Mouse (Mus musculus): ENCODE measurements at regions not wholly inside any gene's neighbourhood (a gene's known extent, or its start where the extent isn't known, plus 50 kb on each side); places are given as distances from the start of the nearest gene placed in this dataset.
"Not testable (repeated sequence)": the region's sequence is repeated elsewhere in the genome, so short reads cannot be mapped to it uniquely, and the experiment has no call there.

DNA sequence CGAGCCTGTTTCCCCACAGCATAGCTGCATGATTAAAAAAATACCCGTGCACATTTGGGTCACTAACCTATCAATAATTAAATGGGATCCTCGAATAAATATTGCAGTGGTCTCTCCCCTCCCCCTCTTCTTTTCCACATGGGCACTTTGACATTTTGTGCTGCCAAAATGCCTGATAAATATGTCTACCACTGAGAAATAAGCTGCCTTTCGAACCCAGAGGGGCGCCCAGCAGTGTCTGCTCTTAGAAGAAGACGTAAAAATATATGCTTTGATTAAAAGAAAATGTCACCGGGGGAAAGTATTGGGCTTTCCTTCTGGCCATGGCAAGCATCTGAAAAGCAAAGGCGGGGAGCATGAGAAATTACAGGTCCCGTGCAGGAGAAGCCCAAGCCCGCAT lies 152.6 kb upstream of the Frmd4a start:
- no peak for DNase-seq (ENCODE audit: low read depth)

DNA sequence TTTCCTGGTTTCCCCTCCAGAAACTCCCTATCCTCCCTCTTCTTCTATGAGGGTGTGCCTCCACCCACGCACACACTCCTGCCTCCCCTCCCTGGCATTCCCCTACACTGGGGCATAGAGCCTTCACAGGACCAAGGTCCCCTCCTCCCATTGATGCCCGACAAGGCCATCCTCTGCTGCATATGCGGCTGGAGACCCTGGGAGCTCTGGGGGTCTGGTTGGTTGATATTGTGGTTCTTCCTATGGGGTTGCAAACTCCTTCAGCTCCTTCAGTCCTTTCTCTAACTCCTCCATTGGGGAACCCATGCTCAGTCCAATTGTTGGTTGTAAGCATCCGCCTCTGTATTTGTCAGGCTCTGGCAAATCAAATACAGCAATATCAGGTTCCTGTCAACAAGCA lies 150.8 kb upstream of the Frmd4a start:
- DNase-seq (ENCODE audit: low read depth): not testable (repeated sequence)

DNA sequence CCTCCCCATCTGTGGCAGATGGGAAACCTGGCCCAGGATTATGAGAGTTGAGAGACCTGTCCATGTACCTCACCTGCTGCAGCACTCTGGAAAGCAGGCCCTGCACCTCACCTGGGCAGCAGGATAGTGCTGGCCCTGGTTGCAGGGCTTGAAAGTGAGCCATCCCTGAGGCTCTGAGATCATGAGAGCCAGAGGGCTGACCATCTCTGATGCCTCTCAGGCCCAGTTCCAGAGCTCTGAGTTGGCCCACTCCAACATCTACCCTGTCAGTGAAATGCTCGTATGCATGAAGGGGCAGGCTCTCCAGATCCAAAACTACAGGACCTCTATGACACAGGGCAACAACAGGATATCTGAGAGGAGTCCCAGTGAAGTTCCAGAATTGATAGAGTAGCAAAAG lies 147.8 kb upstream of the Frmd4a start:
- DNase-seq (ENCODE audit: low read depth): no peak

DNA sequence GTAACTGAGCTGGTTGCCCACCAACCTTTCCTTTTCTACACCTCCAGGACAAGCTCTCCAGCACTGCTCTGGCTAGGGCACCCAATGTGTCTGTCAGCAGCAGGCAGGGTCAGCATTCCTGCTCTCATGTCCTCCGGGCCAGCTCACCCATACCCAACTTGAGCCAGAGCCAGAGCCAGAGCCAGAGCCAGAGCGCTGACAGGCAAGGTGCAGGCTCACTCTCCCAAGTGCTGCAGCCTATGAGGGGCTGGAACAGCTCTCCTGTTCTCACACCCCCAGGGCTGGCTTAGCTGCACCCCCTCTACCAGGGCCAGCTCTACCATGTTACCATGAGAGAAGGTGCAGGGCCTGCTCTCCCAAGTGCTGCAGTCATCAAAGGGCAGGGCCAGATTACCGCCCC lies 145.8 kb upstream of the Frmd4a start:
- DNase-seq (ENCODE audit: low read depth): no peak

DNA sequence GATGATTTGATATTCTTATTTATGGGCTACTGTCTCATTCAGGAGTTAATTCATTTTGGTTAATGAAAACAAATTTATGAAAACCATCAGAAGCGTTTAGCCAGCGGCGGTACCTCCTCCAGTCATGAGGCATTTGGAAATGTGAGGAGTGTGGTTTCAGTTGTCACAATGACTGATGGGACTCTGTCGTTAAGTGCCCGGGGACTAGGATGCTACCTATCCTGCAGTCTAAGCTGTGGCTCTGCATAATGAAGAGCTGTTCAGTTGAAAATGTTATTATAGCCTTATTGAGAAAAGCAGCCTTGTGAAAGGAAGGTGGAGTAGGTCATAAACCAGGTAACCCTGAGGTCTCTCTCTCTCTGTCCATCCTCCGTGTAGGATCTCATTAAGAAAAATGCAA lies 130.5 kb upstream of the Frmd4a start:
- DNase-seq (ENCODE audit: low read depth): no peak

DNA sequence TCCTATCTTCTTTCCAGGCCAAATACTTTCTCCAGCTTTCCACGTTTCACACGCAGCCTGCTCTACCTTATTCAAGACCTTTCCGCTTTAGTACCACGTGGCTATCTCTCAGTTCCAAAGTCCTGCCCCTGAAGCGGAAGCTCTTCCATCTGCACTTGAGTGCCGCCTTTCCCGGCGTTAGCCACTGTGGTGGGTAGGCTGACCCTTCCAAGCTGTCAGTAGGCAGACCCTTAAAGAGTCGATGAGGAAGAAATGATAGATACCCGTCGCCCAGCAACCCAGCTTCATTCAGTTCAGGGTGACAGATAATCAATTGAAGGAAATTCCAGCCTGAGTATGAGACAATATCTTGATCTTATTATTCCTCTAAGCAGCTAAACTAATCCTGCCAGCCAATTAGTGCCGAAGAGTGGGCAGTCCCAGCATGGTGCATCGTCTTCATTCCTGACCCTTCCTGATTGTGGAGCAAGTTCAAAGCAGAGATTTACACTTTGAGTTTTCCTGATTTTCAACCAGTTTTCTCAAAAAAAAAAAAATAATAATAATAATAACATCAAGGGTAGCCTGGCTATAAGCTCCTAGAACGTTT lies 129.6 kb upstream of the Frmd4a start:
- DNase-seq (ENCODE audit: low read depth): no peak

DNA sequence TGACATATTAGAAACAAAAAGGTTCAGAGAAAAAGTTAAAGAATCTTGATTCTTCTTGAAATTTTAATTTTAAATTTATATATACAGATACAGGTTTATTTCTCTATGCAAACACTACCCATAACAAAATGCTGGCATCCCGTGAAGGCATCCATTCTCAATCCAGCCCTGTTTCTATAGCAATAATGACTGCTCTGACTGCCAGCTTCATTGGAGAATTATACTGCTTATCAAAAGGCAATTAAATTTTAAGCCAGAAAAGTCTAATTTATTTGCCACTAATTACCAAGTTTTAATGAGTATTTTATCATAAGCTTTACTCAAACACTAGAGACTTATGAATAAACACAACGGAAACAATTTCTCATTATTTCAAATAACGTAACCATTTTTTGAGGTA lies 128.1 kb upstream of the Frmd4a start:
- no peak for DNase-seq (ENCODE audit: low read depth)

DNA sequence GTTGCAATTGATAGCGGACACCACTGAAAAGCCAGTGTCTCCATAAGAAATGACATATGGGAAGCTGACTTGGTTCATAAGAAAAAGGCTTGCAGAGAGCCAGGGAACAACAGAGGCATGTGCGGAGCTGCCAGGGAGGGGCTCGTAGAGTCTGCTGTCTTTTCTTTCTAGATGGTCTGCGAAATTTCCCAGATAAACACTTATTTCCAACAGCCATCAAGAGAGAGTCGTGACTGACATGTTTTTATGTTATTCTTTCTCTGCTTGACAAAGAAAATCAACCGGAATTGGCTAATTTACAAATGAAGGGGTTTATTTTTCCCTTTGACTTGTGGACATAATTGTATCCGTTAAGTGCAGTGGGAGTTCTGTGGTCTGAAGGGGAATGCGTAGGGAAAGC lies 127.1 kb upstream of the Frmd4a start:
- DNase-seq (ENCODE audit: low read depth): no peak

DNA sequence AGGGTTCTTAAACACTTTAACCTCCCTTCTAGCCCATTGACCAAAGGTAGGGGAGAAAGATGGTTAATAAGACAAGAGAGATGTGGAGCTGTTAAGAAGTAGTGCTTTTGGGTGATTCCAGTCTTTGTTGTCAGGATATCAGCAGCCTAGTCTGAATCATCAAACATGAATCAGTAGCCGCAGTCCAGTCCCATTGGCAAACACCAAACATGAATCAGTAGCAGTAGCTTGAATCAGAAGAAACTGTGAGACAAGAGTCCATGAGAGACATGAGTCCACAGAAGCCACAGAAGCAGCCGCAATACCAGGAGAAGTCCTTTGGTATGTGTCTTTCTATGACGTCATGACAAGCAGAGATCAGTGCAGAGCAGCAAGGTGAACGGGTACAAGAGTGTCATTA lies 110.5 kb upstream of the Frmd4a start:
- no peak for DNase-seq (ENCODE audit: low read depth)

DNA sequence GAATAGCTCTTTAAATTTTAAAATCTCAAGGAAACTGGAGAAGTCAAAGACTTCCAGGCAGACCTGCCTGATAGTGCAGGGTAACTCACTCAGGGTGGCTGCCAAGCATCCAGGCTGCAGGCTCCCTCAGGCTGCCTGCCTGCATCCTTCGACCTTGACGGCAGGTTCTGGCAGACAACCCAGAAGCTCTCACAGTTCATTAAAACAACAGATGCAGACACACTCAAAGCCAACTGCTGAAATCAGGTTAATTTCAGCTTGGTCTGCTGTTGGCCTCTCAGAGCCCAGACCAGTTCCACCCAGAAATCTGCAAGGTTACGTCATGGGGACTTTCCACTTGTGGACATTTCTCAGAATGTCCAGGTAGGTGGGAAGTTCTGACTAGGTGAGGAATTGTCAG lies 109.3 kb upstream of the Frmd4a start:
- DNase-seq (ENCODE audit: low read depth): no peak

DNA sequence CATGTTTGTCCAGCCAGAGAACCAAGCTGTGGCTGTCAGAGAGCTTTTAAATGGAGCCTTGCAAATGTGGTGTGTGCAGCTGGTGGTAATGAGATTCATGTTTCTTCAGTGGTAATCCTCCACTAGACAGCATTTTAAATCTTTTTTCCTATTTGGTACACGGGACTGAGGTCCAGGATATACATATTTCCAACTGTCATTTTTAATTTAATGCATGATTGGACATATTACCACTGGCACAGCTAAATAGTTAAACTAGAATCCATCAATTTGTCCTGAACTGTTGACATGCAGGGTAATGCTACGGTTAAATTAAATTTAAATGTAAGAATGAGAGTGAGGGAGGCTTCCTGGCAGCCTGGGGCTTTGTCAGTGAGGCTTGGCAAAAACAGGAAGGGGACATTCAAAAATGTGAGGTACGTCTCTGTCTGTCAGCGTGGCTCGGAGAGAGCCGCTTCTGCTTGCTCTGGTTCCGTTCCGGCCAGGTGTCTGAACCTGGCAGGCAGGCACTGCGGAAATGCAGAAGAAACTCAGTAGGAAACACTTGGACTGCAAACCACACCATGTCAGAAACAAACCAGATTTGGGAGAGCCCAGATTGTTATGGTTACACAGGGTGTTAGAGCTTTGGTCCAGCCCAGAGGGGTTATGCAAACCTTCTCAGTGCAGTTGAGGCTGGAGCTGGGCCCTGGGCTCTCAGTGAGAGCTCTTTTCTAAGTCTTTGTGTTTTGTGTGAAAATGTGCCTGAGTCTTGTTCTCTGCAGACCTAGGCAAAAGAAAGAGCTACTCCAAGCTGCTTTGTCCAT lies 107.2 kb upstream of the Frmd4a start:
- no peak for DNase-seq (ENCODE audit: low read depth)

DNA sequence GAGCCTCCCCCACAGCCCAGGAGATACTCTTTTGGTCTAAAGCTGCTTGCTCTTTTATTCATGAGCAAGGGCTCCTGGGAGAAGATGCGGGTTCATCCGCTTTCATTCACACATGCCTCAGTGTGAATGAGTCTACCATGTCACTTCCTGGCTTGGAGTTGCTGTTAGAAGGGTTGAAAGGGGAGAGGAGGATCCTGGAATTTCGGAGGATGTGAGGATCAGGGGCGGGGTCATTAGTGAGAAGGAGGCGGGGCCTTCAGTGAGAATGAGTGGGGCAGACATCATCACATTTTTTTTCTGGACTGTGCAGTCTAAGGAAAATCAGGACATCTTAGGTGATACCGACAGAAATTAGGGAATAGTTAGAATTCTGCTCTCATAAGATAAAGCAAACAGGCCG lies 102.4 kb upstream of the Frmd4a start:
- no peak for DNase-seq (ENCODE audit: low read depth)

DNA sequence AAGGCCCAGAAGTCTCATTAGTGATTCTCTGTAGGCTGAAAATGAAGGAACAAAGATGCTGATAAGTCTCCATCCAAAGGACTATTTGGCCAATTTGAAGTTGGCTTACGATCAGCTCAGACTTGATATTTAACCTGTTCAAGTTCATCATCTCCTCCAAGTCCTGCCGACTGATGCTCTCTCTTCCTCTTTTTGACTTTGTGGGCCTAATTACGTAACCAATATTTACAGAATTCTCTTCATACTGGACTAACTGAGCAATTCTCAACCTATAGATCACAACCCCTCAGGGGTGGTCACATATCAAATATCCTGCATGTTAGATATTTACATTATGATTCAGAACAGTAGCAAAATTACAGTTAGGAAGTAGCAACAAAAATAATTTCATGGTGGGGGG lies 101.2 kb upstream of the Frmd4a start:
- no peak for DNase-seq (ENCODE audit: low read depth)

DNA sequence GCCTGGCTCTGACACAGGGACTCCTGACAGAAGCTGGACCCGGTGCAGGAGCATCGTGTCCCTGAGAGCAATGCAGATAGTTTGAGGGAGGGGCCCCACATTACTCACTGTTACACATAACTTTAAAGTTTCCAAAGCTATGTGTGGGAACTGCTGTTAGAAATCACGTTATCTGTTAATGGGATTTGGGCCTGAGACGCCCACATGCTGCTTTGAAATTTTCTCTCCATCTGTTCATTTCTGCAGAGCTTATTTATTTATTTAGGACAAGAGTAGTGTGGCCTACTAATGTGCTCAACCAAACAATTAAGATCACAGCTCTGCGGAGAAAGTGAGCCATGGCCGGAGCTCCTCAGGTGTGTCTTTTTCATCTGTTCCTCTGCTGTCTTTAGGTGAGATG lies 99.4 kb upstream of the Frmd4a start:
- DNase-seq (ENCODE audit: low read depth): no peak

DNA sequence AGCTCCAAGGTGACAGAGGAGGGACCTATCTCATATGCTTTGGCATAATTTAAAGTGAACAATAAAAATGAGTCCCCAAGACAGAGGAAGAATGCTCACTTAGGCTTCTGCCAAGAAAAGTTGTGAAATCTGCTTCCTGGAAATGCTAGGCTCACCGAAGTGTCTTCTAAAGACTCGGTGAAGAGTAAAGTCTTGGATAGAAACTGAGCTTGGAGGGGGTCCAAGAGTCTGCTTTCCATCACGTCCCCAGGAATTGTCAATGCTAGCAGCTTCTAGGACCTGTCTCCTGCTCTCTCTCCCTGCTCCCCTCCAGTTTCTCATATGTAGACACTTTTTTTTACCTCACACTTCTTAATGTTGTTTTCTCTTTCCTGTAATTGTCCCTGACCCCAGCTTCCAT lies 97.6 kb upstream of the Frmd4a start:
- no peak for DNase-seq (ENCODE audit: low read depth)

DNA sequence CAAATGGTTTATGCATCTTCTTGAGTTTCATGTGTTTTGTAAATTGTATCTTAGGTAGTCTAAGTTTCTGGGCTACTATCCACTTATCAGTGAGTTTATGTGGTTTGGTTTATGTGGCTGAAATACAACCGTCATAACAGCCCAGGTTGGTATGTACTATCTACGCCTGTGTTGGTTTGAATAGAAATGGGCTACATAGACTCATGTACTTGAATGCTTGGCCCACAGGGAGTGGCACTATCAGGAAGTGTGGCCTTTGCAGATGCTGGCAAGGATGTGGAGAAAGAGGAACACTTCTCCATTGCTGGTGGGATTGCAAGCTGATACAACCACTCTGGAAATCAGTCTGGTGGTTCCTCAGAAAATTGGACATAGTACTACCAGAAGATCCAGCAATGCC lies 96.4 kb upstream of the Frmd4a start:
- DNase-seq (ENCODE audit: low read depth): not testable (repeated sequence)

DNA sequence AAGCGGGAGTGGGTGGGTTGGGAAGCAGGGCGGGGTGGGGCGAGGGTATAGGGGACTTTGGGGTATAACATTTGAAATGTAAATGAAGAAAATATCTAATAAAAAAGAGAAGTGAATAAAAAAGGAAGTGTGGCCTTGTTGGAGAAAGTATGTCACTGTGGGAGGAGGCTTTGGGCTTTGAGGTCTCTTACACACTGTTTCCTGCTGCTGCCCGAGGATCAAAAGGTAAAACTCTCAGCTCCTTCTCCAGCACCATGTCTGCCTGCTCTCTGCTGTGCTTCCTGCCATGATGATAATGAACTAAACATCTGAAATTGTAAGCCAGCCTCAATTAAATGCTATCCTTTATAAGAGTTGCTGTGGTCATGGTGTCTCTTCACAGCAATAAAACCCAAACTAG lies 94.8 kb upstream of the Frmd4a start:
- no peak for DNase-seq (ENCODE audit: low read depth)

DNA sequence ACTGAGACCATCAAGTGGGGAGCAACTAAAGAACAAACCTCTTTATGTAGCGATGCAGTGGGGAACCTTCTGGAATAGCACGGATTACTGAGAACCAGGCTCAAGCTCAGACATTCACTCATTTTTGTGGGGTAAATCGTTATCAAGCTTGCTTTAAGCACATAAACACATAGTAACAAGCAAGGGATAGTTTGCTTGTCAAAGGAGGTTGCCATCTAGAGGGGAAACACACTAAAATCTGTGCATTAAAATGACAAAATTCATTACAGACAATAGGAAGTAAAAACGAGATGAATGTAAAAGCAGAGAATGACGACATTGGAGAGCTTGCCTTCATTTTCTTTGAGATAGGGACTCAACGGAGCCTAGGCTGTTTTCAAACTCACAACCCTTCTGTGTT lies 92.8 kb upstream of the Frmd4a start:
- DNase-seq (ENCODE audit: low read depth): no peak

DNA sequence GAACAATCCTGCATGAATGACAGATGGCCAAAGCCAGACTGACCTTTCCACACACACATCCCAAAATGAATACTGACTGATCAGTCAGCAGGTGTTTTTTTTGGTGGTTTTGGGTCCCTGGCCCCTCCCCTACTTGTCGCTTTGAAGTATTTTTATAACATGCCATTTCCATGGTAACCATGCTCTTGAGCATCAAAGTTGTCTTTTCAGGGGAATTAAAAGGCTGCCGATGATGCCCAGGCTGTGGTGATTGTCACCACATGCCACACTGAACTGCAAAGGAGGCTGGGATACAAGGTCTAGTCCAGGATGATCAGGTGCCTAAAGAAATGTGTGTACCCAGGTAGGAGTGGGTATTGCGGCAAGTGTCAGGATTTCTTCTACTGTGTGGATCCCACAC lies 92.3 kb upstream of the Frmd4a start:
- DNase-seq (ENCODE audit: low read depth): no peak

DNA sequence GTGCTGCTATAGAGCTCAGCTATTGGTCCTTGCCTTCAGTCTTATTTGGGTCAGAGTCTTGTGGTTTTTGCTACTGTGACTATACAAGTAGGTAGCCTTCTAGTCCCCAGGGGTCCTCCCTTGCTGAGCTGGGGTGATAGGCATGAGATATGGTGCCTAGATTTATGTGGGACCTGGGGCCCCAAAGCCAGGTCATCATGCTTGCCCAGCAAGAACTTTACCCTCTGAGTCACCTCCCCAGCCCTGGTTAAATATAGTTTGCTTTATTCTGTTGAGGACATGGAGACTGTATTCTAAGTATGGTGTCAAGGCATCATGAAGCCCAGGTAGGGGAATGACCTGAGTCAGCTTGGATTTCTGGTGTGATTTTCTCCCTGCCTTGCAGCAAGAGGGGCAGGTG lies 91.4 kb upstream of the Frmd4a start:
- no peak for DNase-seq (ENCODE audit: low read depth)

DNA sequence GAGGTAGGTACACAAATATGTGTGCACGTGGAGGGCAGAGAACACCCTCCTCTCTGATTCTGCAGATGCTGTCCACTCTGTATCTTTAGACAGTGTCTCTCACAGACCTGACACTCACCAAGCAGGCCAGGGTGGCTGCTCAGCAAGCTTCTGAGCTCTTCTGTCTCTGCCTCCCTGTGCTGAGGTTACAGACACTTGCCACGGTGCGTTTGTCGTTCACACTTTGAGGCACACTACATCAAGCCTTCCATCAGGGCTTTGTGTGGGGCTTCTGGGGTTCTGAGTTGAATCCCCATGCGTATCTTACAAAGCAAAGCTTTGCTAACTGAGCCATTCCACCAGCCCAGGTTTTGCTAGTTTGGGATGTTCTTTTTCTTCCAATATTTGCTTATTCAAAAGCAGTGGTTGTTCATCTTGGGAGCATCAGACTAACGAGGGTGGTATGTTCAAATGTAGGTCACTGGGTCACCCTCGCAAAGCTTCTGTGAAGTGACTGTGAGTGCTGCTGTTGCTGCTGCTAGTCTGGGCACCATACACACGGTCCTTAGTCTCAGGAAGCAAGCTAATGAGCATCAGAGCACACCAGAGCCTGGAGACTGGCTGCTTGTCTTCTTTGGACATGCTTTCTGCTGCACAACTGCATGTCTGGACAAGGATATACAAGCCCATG lies 90.2 kb upstream of the Frmd4a start:
- no peak for DNase-seq (ENCODE audit: low read depth)

DNA sequence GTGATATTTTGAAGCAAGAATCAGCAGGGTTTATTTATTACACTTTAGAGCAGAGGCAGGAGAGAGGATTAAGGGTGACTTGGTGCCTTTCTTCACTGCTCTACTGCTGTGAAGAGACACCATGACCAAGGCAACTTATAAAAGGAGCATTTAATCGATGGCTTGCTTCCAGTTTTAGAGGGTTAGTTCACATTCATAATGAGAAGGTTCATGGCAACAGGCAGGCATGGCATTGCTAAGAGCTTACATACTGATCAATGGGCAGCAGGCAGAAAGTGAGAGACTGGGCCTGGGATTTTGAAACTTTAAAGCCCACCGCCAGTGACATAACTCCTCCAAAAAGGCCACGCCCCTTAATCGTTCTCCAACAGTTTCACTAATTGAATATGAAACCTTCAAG lies 89.7 kb upstream of the Frmd4a start:
- DNase-seq (ENCODE audit: low read depth): no peak

DNA sequence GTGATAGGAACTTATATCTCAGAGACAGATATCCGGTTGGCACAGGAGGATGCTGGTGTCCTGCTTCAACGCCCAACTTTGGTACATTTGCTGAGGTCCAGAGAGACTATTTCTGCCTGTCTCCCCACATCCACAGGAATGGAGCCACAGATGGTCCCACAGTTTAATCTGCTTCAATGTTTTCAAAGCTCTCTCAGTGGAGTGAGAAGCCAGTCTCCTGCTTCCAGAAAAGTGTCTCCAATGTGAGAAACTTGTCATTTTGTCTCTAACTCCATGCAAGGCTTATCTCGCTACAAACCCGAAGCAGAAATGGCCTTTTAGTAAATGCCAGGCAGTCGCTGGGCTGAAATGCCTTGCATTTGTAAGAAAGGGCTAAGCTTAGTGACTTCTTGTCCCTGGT lies 86.9 kb upstream of the Frmd4a start:
- no peak for DNase-seq (ENCODE audit: low read depth)

DNA sequence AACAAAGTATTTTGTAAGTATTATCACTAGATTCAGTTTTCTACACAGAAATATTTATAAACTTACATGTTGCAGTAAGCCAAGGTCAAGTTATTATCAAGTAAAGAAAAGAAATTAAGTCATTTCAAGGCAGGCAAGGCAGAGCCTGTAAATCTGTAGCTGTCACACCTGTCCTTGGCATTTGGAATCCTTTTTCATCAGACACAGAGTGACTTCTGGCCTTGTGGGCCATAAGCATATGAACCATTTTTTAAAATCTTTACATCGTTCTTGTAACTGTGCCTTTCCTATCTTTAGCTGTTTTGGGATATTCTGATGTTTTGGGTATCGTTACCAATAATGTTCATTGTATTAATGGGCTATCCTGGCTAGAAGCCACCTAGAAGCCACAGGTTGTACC lies 76.7 kb upstream of the Frmd4a start:
- no peak for DNase-seq (ENCODE audit: low read depth)

Measured in fibroblast of lung, adult 2 months (primary cell).